Mouse (Mus musculus) lung, postnatal 0 days (tissue): Measurements from ENCODE around the gene Ankrd13a. TPM values are rescaled to one million over a fixed set of nuclear protein-coding genes. Genes with fewer than 3 reads are reported as not detected.
A peak's percentile ranks its signal among the peaks of the same experiment; 100 is the strongest.
"Not testable (repeated sequence)": the region's sequence is repeated elsewhere in the genome, so short reads cannot be mapped to it uniquely, and the experiment has no call there.

Experiments
- ATAC-seq: fragments of 200-750 bp; cut with Nextera tagmentation; 2 replicates; pipeline ENCODE4 v1.8.0; 2017; ENCODE audit warnings: moderate library complexity
- DNase-seq: peaks from one replicate; pipeline ENCODE4 v3.0.0-alpha.2; 2016; ENCODE audit warnings: low spot score
- H3K27ac ChIP-seq: fragments of 300-500 bp; sonication (generic); 2 replicates; pipeline ENCODE4 v1.5.1; 2014; ENCODE audit warnings: antibody characterized with exemption, mild to moderate bottlenecking, low read length, mixed read lengths
- H3K27me3 ChIP-seq: fragments of 300-500 bp; sonication (generic); replicated peaks from 2 replicates; pipeline ENCODE4 v1.6.1; 2014; ENCODE audit warnings: low read length, mixed read lengths; ENCODE audit not compliant: insufficient read depth
- H3K36me3 ChIP-seq: fragments of 300-500 bp; sonication (generic); 2 replicates; pipeline ENCODE4 v1.6.1; 2014; ENCODE audit warnings: low read length, mixed read lengths; ENCODE audit not compliant: insufficient read depth
- H3K4me1 ChIP-seq: fragments of 300-500 bp; sonication (generic); 2 replicates; pipeline ENCODE4 v1.6.1; 2014; ENCODE audit warnings: antibody characterized with exemption, low read depth, low read length, mixed read lengths; ENCODE audit not compliant: insufficient read depth
- H3K4me2 ChIP-seq: fragments of 300-500 bp; sonication (generic); replicated peaks from 2 replicates; pipeline ENCODE4 v1.6.1; 2014; ENCODE audit warnings: low read depth, mild to moderate bottlenecking, low read length, moderate library complexity, mixed read lengths
- H3K4me3 ChIP-seq: fragments of 300-500 bp; sonication (generic); 2 replicates; pipeline ENCODE4 v1.5.1; 2014; ENCODE audit warnings: low read depth, low read length
- H3K9ac ChIP-seq: fragments of 300-500 bp; sonication (generic); replicated peaks from 2 replicates; pipeline ENCODE4 v1.6.1; 2014; ENCODE audit warnings: low read depth, mild to moderate bottlenecking
- H3K9me3 ChIP-seq: fragments of 300-500 bp; sonication (generic); 2 replicates; pipeline ENCODE4 v1.6.1; 2016; ENCODE audit warnings: low read length, mixed read lengths
- CTCF ChIP-seq: IDR thresholded peaks from 2 replicates; pipeline ENCODE4 v1.5.1; 2016; ENCODE audit warnings: antibody characterized with exemption, mild to moderate bottlenecking
- EP300 ChIP-seq: IDR thresholded peaks from 2 replicates; pipeline ENCODE4 v1.6.1; 2016; ENCODE audit warnings: antibody characterized with exemption, mild to moderate bottlenecking, control low read depth
- WGBS: fragments of 180-500 bp; shearing (Covaris S2); extraction: QIAGEN DNeasy Blood & Tissue Kit; methylation state at CpG from one replicate; pipeline ENCODE4 v1.1.7; 2014; 5-methylcytosine and 5-hydroxymethylcytosine counted together
- microRNA-seq: library from miRNA; unstranded; fragments of <30 nt; microRNA quantifications from one replicate; pipeline ENCODE4, GENCODE M21; 2016
- polyA plus RNA-seq: library from polyadenylated mRNA; unstranded; fragments of >200 nt; fragmentation: Nextera tagmentation; extraction: Ambion mirVana; gene quantifications from 2 replicates; pipeline ENCODE4 v1.2.1, GENCODE M21; 2015

The Ankrd13a gene
- polyA plus RNA-seq, 1 experiment from 2014 or later, result 115 TPM

DNA sequence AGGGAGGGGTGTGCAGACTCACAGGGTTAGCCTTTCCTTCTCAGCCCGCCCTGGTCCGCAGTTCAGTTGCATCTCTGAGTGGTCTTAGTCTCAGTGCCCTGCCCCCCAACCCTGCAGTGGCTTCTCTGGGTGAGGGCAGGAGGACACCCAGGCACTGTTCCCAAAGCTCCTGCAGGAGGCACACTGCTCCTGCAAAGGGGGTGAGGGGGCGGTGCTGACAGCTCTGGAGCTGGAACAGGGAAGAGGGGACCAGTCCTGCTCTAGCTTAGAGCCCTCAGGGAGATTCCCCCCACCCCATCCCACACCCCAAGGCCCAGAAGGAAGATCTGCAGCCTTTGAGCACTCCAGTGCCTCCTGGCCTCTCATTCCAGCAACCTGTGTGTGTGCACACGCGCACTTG, 68.2 kb downstream of the Ankrd13a start:
- 66% methylated on average over 5 of the region's 5 CpGs for WGBS
- DNase-seq (no peak), ATAC-seq (no peak)
- TF ChIP-seq EP300 (no peak), CTCF (no peak; the same call in 1 of the 2 replicates)
- Histone ChIP-seq H3K4me1 (no peaks in the 10 kb centered on the region), H3K36me3 (no peaks in the 10 kb centered on the region), H3K9me3 (no peaks in the 10 kb centered on the region), H3K4me3 (no peak overlapping the region), H3K4me2 (no peak overlapping the region), H3K27ac (no peak overlapping the region), H3K27me3 (no peaks in the 10 kb centered on the region), H3K9ac (no peak overlapping the region)

DNA sequence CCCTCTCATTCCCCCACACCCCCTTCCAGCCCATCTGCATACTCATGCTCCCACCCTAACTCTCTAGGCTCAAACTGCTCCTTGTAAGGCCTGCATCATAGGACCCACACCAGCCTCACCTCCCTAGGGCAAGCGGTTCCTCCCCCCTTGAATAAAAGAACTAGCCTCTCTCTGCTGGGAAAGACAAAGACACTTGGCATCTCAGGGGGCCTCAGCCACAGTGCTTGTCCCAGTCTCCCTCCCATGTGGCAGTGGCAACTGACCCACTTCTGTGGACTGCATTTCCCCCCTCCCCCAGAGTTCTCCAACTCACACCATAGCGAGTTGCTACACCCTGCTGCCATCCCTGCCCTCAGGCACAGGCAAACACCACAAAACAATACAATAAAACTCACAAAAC, 69.9 kb downstream of the Ankrd13a start:
- ATAC-seq, H3K4me3 ChIP-seq, H3K9me3 ChIP-seq, H3K27ac ChIP-seq, H3K36me3 ChIP-seq, DNase-seq, H3K27me3 ChIP-seq, H3K4me2 ChIP-seq, H3K4me1 ChIP-seq, H3K9ac ChIP-seq: not testable (repeated sequence)
- 91% methylated on average over 2 of the region's 2 CpGs for WGBS

DNA sequence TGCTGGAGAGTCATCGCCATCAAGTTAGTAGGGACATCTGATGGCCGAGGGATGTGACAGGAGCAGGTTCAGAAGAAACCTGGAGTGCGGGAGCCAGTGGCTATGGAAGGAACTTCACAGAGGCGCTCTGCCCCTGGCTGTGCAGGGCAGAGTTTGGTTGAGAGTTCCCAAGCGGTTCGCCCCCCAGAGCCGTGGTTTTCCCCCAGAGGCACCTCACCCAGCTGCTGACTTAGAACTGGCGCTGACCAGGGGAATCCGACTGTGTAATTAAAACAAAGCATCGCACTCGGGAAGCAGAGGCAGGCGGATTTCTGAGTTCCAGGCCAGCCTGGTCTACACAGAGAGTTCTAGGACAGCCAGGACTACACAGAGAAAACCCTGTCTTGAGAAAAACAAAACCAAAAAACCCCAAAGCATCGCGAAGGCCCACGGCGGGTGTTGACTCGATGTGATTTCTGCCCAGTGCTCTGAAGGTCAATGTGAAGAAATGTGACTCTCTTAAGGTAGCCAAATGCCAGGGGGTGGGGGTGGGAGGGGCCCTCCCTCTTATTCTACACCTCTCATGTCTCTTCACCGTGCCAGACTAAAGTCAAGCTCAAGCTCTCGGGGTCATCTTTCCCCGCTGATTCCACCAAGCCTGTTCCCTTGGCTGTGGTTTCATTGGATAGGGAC, 77.2 kb downstream of the Ankrd13a start:
- no peaks in the 10 kb centered on the region for H3K9me3 ChIP-seq

DNA sequence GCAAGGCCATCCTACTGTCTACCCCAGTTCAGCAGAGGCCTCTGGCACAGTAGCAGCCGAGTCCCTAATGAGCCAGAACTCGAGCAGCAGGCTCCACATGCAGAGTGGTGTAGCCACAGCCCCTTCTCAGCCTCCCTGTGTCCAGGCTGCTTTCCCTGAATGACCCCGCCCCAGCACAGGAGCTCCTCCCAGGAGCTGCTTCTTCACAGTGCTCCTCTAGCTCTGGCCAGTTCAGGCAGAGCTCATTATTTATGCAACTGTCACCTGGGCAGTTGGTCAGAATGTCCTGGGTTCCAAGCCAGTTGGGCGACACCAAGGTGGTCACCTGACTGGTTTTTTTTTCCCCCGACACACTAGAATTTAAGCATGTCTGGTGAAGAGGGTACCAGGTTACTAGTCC, 78.9 kb downstream of the Ankrd13a start, which contains the start of gene 4930519G04Rik:
TSS of gene 4930519G04Rik (plus strand) at position 301 of the 400 bp plus-strand sequence.
- not testable (repeated sequence) for H3K4me2 ChIP-seq, ATAC-seq, H3K9ac ChIP-seq, DNase-seq, H3K27ac ChIP-seq, H3K27me3 ChIP-seq, H3K4me1 ChIP-seq, H3K4me3 ChIP-seq, H3K36me3 ChIP-seq, H3K9me3 ChIP-seq
- WGBS, result 72% methylated on average over 3 of the region's 5 CpGs

More for the DNA sequence above, 77.2 kb downstream of the Ankrd13a start:
- Histone ChIP-seq H3K4me1 (no peaks in the 10 kb centered on the region), H3K36me3 (no peaks in the 10 kb centered on the region), H3K4me3 (no peak overlapping the region), H3K9ac (no peak overlapping the region), H3K27ac (no peak overlapping the region), H3K4me2 (no peak overlapping the region), H3K27me3 (0 out of 2 replicates have a peak, but pooled peaks cover 1% of the 10 kb centered on the region)
- WGBS, result 82% methylated on average over 20 of the region's 20 CpGs
- TF ChIP-seq EP300 (no peak), CTCF (no peak)
- DNase-seq (no peak), ATAC-seq (no peak)

Small RNAs within 50 kb of the gene (microRNA-seq; reads per million reads assigned to microRNA genes)
- gene Mir6240, result 11.0 reads per million, percentile 24 among the genes with 10 or more reads in this experiment

Other genes with a start within 250 kb of the Ankrd13a start
- gene Fam222a, start 206.7 kb upstream of the Ankrd13a start, polyA plus RNA-seq, result 1.9 and 2.3 TPM in 2 replicates
- 2.2 and 3.4 TPM in 2 replicates for gene Trpv4, start 116.3 kb upstream of the Ankrd13a start, polyA plus RNA-seq
- 88.2 and 89.4 TPM in 2 replicates for gene Gltp, start 83.7 kb upstream of the Ankrd13a start, polyA plus RNA-seq
- 9.4 and 10.0 TPM in 2 replicates for gene Tchp, start 66.9 kb upstream of the Ankrd13a start, polyA plus RNA-seq
- 36.5 and 39.1 TPM in 2 replicates for gene Git2, start 840 bp downstream of the Ankrd13a start, polyA plus RNA-seq
- 72.8 and 97.5 TPM in 2 replicates for gene 1500011B03Rik, start 48.8 kb downstream of the Ankrd13a start, polyA plus RNA-seq
- gene 4930519G04Rik, start 79.0 kb downstream of the Ankrd13a start, polyA plus RNA-seq, result not detected in 2 replicates
- not detected in 2 replicates for gene Gm9936, start 84.0 kb downstream of the Ankrd13a start, polyA plus RNA-seq
- gene Oasl2, start 122.3 kb downstream of the Ankrd13a start, polyA plus RNA-seq, result 15.7 and 17.3 TPM in 2 replicates
- 0.92 and 1.8 TPM in 2 replicates for gene Oasl1, start 148.6 kb downstream of the Ankrd13a start, polyA plus RNA-seq
- 41.0 and 41.4 TPM in 2 replicates for gene 2210016L21Rik, start 167.5 kb downstream of the Ankrd13a start, polyA plus RNA-seq
- not detected in 2 replicates for gene Hnf1a, start 196.4 kb downstream of the Ankrd13a start, polyA plus RNA-seq
- gene Sppl3, start 236.5 kb downstream of the Ankrd13a start, polyA plus RNA-seq, result 16.6 and 22.8 TPM in 2 replicates